Mouse (Mus musculus): ENCODE measurements around the gene Ubxn1. TPM values are rescaled to one million over a fixed set of nuclear protein-coding genes. Genes with fewer than 3 reads are reported as not detected.
"Not testable (repeated sequence)": the region's sequence is repeated elsewhere in the genome, so short reads cannot be mapped to it uniquely, and the experiment has no call there.

Ubxn1 gene
- total and polyA plus RNA-seq, 3 experiments: 102 to 309 (median 203) TPM

- DNase-seq (ENCODE audit: low spot score) (no peak), ATAC-seq (ENCODE audit: extremely low read depth, insufficient number of reproducible peaks, low FRiP score, poor library complexity, severe bottlenecking) (no peak)
- H3K27me3 ChIP-seq (ENCODE audit: insufficient read depth, low read length): no peaks in the 10 kb centered on the region
- TF ChIP-seq TAL1 (conservative IDR thresholded peaks at IDR 0.05; ENCODE audit: low read depth, low read length) (no peak), POLR2AphosphoS5 (IDR thresholded peaks at IDR 0.05; ENCODE audit: insufficient replicate concordance, low read depth, low read length) (0 out of 2 replicates have a peak, but pooled peaks have one; percentile 32)
- peaks cover 41% of the 10 kb centered on the region for H3K4me1 ChIP-seq (ENCODE audit: insufficient read depth, low read depth, low read length)
- H3K4me3 ChIP-seq (ENCODE audit: low read depth, low read length): peak overlapping the region; percentile 78
- peaks cover 28% of the 10 kb centered on the region for H3K36me3 ChIP-seq (replicated peaks)
- no peaks in the 10 kb centered on the region for H3K9me3 ChIP-seq (replicated peaks)
These were observed 16.5 kb downstream of the Ubxn1 start for GRCm38 (mm10) chr19:8887585-8888463.

DNA sequence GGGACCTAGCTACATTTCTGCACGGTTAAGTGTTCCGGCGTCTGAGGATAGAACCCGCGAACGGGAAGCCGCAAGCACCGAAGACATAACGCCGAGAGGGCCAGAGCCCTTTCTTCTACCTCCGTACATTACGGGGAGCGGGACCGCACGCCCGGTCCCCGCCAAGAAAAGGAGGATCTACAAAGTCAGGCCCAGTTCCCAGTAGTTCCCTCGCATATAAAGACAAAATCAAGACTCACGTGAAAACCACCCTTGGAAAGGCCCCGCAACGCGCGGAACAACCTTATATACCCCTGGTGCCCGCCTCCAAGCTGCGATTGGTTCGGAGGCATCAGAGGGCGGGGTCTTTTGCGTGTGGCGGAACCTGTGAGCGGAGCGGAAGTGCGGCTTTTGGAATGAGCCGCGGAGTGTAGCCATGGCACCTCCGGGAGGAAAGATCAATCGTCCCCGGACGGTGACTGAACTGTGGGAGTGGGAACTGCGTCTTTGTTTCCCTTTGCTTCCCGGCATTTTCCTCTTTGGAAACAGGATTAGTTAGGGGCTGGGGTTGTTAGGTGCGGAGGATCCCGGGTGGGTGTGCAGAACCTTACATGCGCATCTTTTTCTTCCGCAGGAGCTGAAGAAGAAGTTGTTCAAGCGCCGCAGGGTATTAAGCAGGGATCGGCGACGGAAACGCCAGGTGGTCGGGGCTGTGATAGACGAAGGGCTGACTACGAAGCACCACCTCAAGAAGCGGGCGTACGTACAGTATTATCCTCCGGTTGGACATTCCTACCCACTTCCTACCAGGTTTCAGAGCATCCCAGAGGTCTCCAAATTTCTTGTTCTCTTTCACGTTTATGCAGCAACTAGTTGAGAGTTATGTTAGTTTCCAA is 17.5 kb downstream of the Ubxn1 start, which contains the start of the genes 1810009A15Rik and Gm49416:
1810009A15Rik (plus strand) TSS at position 343 of the 875 bp plus-strand sequence.
Gm49416 (plus strand) TSS at position 416 of the 875 bp plus-strand sequence.
- Histone ChIP-seq H3K27me3 (ENCODE audit: insufficient read depth, low read length) (no peaks in the 10 kb centered on the region), H3K36me3 (replicated peaks) (peaks cover 28% of the 10 kb centered on the region), H3K4me1 (ENCODE audit: insufficient read depth, low read depth, low read length) (peaks cover 42% of the 10 kb centered on the region), H3K4me3 (ENCODE audit: low read depth, low read length) (peak within 1 kb of the TSS; percentile 78), H3K9me3 (replicated peaks) (no peaks in the 10 kb centered on the region)
- 0 out of 2 replicates have a peak, but pooled peaks have one; percentile 64 for TF ChIP-seq POLR2AphosphoS5 (IDR thresholded peaks at IDR 0.05; ENCODE audit: insufficient replicate concordance, low read depth, low read length)
- no peak for TF ChIP-seq GATA2 (IDR thresholded peaks at IDR 0.05; ENCODE audit: borderline replicate concordance, low read depth, low read length)
- ATAC-seq (ENCODE audit: extremely low read depth, insufficient number of reproducible peaks, low FRiP score, poor library complexity, severe bottlenecking) (peak; percentile 84), DNase-seq (ENCODE audit: low spot score) (peak; percentile 82)

- H3K9me3 ChIP-seq (replicated peaks): peaks cover 5% of the 10 kb centered on the region
- TF ChIP-seq GATA1 (IDR thresholded peaks at IDR 0.05; ENCODE audit: borderline replicate concordance, low read length) (no peak), TAL1 (conservative IDR thresholded peaks at IDR 0.05; ENCODE audit: low read depth, low read length) (no peak), GATA2 (IDR thresholded peaks at IDR 0.05; ENCODE audit: borderline replicate concordance, low read depth, low read length) (no peak), POLR2AphosphoS5 (IDR thresholded peaks at IDR 0.05; ENCODE audit: insufficient replicate concordance, low read depth, low read length) (no peak), CTCF (IDR thresholded peaks at IDR 0.05; ENCODE audit: low read depth, low read length) (no peak)
- ATAC-seq (ENCODE audit: extremely low read depth, insufficient number of reproducible peaks, low FRiP score, poor library complexity, severe bottlenecking) (0 out of 2 replicates have a peak, but pooled peaks have one; percentile 40), DNase-seq (ENCODE audit: low spot score) (peak; percentile 76)
- peak within 1 kb of the TSS; percentile 82 for H3K4me3 ChIP-seq (ENCODE audit: low read depth, low read length)
- H3K36me3 ChIP-seq (replicated peaks): peaks cover 54% of the 10 kb centered on the region
- peaks cover 63% of the 10 kb centered on the region for H3K4me1 ChIP-seq (ENCODE audit: insufficient read depth, low read depth, low read length)
- H3K27me3 ChIP-seq (ENCODE audit: insufficient read depth, low read length): no peaks in the 10 kb centered on the region
These were observed 21.8 kb downstream of the Ubxn1 start, which contains the start of gene Ints5 for GRCm38 (mm10) chr19:8892829-8893766. Ints5 (plus strand) TSS chr19:8893005.

GRCm38 (mm10) chr19:8895397-8895960 is 24.2 kb downstream of the Ubxn1 start:
- Histone ChIP-seq H3K9me3 (replicated peaks) (peaks cover 5% of the 10 kb centered on the region), H3K36me3 (replicated peaks) (peaks cover 60% of the 10 kb centered on the region), H3K4me3 (ENCODE audit: low read depth, low read length) (peak overlapping the region; percentile 95; the same call in 1 of the 2 replicates), H3K27me3 (ENCODE audit: insufficient read depth, low read length) (no peaks in the 10 kb centered on the region), H3K4me1 (ENCODE audit: insufficient read depth, low read depth, low read length) (peaks cover 73% of the 10 kb centered on the region)
- no peak for ATAC-seq (ENCODE audit: extremely low read depth, insufficient number of reproducible peaks, low FRiP score, poor library complexity, severe bottlenecking)
- DNase-seq (ENCODE audit: low spot score): no peak
- no peak for TF ChIP-seq POLR2AphosphoS5 (IDR thresholded peaks at IDR 0.05; ENCODE audit: insufficient replicate concordance, low read depth, low read length)
- no peak for TF ChIP-seq GATA1 (IDR thresholded peaks at IDR 0.05; ENCODE audit: borderline replicate concordance, low read length)

- peaks cover 60% of the 10 kb centered on the region for H3K36me3 ChIP-seq (replicated peaks)
- H3K9me3 ChIP-seq (replicated peaks); DNase-seq (ENCODE audit: low spot score); H3K27me3 ChIP-seq (ENCODE audit: insufficient read depth, low read length); ATAC-seq (ENCODE audit: extremely low read depth, insufficient number of reproducible peaks, low FRiP score, poor library complexity, severe bottlenecking): not testable (repeated sequence)
- peaks cover 73% of the 10 kb centered on the region for H3K4me1 ChIP-seq (ENCODE audit: insufficient read depth, low read depth, low read length)
- peak overlapping the region; percentile 95; the same call in 1 of the 2 replicates for H3K4me3 ChIP-seq (ENCODE audit: low read depth, low read length)
These were observed 24.9 kb downstream of the Ubxn1 start for GRCm38 (mm10) chr19:8896231-8896630.

DNA sequence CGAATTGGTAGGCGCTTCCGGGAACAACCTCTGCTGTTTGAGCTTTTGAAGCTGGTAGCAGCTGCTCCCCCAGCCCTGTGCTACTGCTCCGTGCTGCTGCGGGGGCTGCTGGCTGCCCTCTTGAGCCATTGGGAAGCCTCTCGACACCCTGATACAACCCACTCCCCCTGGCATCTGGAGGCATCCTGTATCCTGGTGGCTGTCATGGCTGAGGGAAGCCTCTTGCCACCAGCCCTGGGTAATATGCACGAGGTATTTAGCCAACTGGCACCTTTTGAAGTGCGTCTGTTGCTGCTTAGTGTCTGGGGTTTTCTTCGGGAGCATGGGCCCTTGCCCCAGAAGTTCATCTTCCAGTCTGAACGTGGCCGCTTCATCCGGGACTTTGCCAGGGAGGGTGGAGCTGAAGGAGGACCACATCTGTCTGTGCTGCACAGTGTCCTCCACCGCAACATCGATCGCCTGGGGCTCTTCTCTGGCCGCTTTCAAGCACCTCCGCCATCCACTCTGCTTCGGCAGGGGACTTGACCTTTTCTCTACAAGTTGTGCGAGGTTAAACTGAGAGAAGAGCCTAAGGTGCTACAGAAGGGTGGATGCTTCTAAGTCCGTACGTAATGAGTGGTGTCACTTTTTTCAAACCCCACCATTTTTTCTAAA is 26.0 kb downstream of the Ubxn1 start:
- H3K4me3 ChIP-seq (ENCODE audit: low read depth, low read length): peak overlapping the region; percentile 95
- H3K27me3 ChIP-seq (ENCODE audit: insufficient read depth, low read length); ATAC-seq (ENCODE audit: extremely low read depth, insufficient number of reproducible peaks, low FRiP score, poor library complexity, severe bottlenecking); H3K9me3 ChIP-seq (replicated peaks); DNase-seq (ENCODE audit: low spot score): not testable (repeated sequence)
- peaks cover 62% of the 10 kb centered on the region for H3K36me3 ChIP-seq (replicated peaks)
- H3K4me1 ChIP-seq (ENCODE audit: insufficient read depth, low read depth, low read length): peaks cover 69% of the 10 kb centered on the region
